In the genomic region with DNA sequence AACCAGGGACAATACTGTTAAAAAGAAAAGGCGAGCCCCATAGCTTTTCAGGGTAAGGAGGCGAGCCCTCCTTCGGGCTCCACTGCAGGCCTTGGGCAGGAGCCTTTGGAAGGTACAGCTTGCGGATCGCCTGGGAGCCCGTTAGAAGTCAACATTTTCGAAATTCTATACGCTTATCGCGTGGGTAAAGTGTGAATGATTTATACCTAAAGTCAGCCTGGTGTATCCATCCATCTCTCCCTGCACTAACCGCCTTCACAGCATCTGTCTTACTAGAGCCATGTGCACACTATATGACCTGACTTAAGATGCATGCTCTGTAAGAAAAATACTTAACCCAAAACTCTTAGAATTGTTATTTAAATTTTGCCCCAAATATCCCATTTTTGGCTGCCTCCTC, we compare ENCODE assay signal across 18 mouse cellular contexts. TPM values are rescaled to one million over a fixed set of nuclear protein-coding genes. Genes with fewer than 3 reads are reported as not detected.
DNase-seq lines count a peak whose midpoint lies in the region; ATAC-seq and TF ChIP-seq lines count a peak whose summit lies in the region.
"Had no signal": no experiment of that assay in that cellular context is flagged by ENCODE, and none has a peak within 500 bp of the region (broad histone marks: within the 10 kb centered on the region; RNA-seq: fewer than 3 reads in every experiment).

No protein-coding gene starts in this region.

- H3K4me1 ChIP-seq in heart, adult 2 months (ENCODE audit: control insufficient read depth, insufficient read depth, low read length), result peaks cover 11% of the 10 kb centered on the region
- no peaks in the 10 kb centered on the region; the same call in none of the 2 replicates for H3K4me1 ChIP-seq in brown adipose tissue, adult 24 weeks (ENCODE audit: control insufficient read depth, insufficient read depth, insufficient read length, low read length)
- H3K4me1 ChIP-seq in limb, embryonic 15.5 days, result peaks cover 23% of the 10 kb centered on the region
- H3K4me1 ChIP-seq: midbrain, embryonic 15.5 days had no signal

- no peak for TF ChIP-seq EP300 in heart, adult 2 months (IDR thresholded peaks at IDR 0.05; ENCODE audit: insufficient read depth, low read depth, low read length)

- no peaks in the 10 kb centered on the region for H3K9me3 ChIP-seq in limb, embryonic 15.5 days
- H3K9me3 ChIP-seq: forebrain, embryonic 13.5 days; hindbrain, embryonic 15.5 days; midbrain, embryonic 15.5 days had no signal

- no peak overlapping the region for H3K4me3 ChIP-seq in heart, adult 2 months
- H3K4me3 ChIP-seq in brown adipose tissue, adult 24 weeks (ENCODE audit: insufficient read depth, low read depth, low read length), result no peak overlapping the region
- no peak overlapping the region for H3K4me3 ChIP-seq in limb, embryonic 15.5 days
- H3K4me3 ChIP-seq: forebrain, embryonic 13.5 days; hindbrain, embryonic 15.5 days; limb, embryonic 12.5 days; midbrain, embryonic 15.5 days; neural tube, embryonic 12.5 days had no signal

- no peak for ATAC-seq in limb, embryonic 15.5 days (ENCODE audit: insufficient number of reproducible peaks, low FRiP score, low TSS enrichment, low read depth)
- ATAC-seq: forebrain, embryonic 13.5 days; liver, postnatal 0 days; midbrain, embryonic 15.5 days had no signal

- H3K27ac ChIP-seq in heart, adult 2 months, result peak overlapping the region; percentile 54
- peak overlapping the region; percentile 30; the same call in 1 of the 2 replicates for H3K27ac ChIP-seq in brown adipose tissue, adult 24 weeks (replicated peaks; ENCODE audit: low read depth, low read length)
- peak overlapping the region; percentile 52 for H3K27ac ChIP-seq in limb, embryonic 15.5 days
- H3K27ac ChIP-seq: forebrain, embryonic 13.5 days; hindbrain, embryonic 15.5 days; limb, embryonic 12.5 days; midbrain, embryonic 15.5 days; neural tube, embryonic 12.5 days had no signal

- H3K4me2 ChIP-seq in limb, embryonic 15.5 days, result no peak overlapping the region
- H3K4me2 ChIP-seq: forebrain, embryonic 13.5 days; hindbrain, embryonic 15.5 days; limb, embryonic 12.5 days; midbrain, embryonic 15.5 days; neural tube, embryonic 12.5 days had no signal

- no peaks in the 10 kb centered on the region for H3K27me3 ChIP-seq in heart, adult 2 months (ENCODE audit: control insufficient read depth, insufficient read depth, low read length)
- peaks cover 5% of the 10 kb centered on the region; the same call in 1 of the 2 replicates for H3K27me3 ChIP-seq in limb, embryonic 15.5 days
- H3K27me3 ChIP-seq: forebrain, embryonic 13.5 days; hindbrain, embryonic 15.5 days; midbrain, embryonic 15.5 days had no signal

- 90% methylated on average over 11 of the region's 11 CpGs for WGBS in heart, adult 2 months
- 79% methylated on average over 11 of the region's 11 CpGs for WGBS in limb, embryonic 15.5 days

- TF ChIP-seq CTCF in heart, adult 2 months (IDR thresholded peaks at IDR 0.05), result no peak

- H3K9ac ChIP-seq in heart, adult 2 months (ENCODE audit: low read depth, low read length), result no peak overlapping the region
- no peak overlapping the region for H3K9ac ChIP-seq in limb, embryonic 15.5 days
- H3K9ac ChIP-seq: forebrain, embryonic 13.5 days; hindbrain, embryonic 15.5 days; limb, embryonic 12.5 days; liver, postnatal 0 days; midbrain, embryonic 15.5 days; neural tube, embryonic 12.5 days had no signal

- no peaks in the 10 kb centered on the region for H3K79me2 ChIP-seq in heart, adult 2 months (replicated peaks; ENCODE audit: control insufficient read depth, insufficient read depth, low read length)

- TF ChIP-seq POLR2A in heart, adult 2 months (IDR thresholded peaks at IDR 0.05; ENCODE audit: insufficient read depth, low read depth, low read length), result no peak

- intact Hi-C loops in heart, adult 2 months (cut with DNase I), result loop anchor here (2.0 kb wide), 2 partner anchors 28 to 52 kb away; no protein-coding TSS in a partner anchor

- peaks cover 4% of the 10 kb centered on the region; the same call in 1 of the 2 replicates for H3K36me3 ChIP-seq in heart, adult 2 months (ENCODE audit: control insufficient read depth, insufficient read depth, low read length)
- no peaks in the 10 kb centered on the region for H3K36me3 ChIP-seq in limb, embryonic 15.5 days
- H3K36me3 ChIP-seq: hindbrain, embryonic 15.5 days; limb, embryonic 12.5 days; midbrain, embryonic 15.5 days; neural tube, embryonic 12.5 days had no signal

- DNase-seq in heart, adult 2 months, result no peak
- DNase-seq in heart, adult 9 months (ENCODE audit: low spot score in 2 of 2), result no peak
- DNase-seq in left cerebral cortex, adult 18-20 months (ENCODE audit: low spot score in 2 of 2), result peak; percentile 29 to 37
- DNase-seq in left cerebral cortex, adult 11 months (ENCODE audit: low spot score), result no peak
- no peak for DNase-seq in urinary bladder, adult 2 months (ENCODE audit: low spot score)
- DNase-seq in ovary, postnatal 36 days (ENCODE audit: low spot score), result no peak
- DNase-seq: B cell, adult 2 months; cerebellum, adult 11 months; kidney, postnatal 25 days; liver, postnatal 0 days had no signal

RNA-seq across cellular contexts. Expression of a gene that starts 48.6 kb away (rescaled TPM):
- 10 to 100 TPM; 54.6 to 83.7 TPM for total RNA-seq in heart, adult 2 months (2021)
- 27.4 and 28.7 TPM in 2 replicates for polyA plus RNA-seq in heart, adult 2 months (2012; rRNA removed)
- 10 to 100 TPM; 51.3 to 55.2 TPM for total RNA-seq in left cerebral cortex, adult 18-20 months (2021)
- 12.8 and 14.5 TPM in 2 replicates for polyA plus RNA-seq in brown adipose tissue, adult 24 weeks (2012; ENCODE audit: insufficient read depth, insufficient read length, missing spikeins)
- polyA plus RNA-seq in limb, embryonic 15.5 days (2015; fragmentation: Nextera tagmentation; extraction: Ambion mirVana), result 17.1 and 18.0 TPM in 2 replicates
- 7.2 and 18.5 TPM in 2 replicates for polyA plus RNA-seq in urinary bladder, adult 2 months (2012; rRNA removed)
- total RNA-seq: megakaryocyte, adult 5-6 weeks had no signal

Comparison
In these comparisons a context has a peak if more than half of its experiments do, and no peak if none do; other contexts are left out.
1. DNase-seq: peak in left cerebral cortex, adult 18-20 months (2 of 2); none in heart, adult 2 months (0 of 2), heart, adult 9 months (0 of 2), left cerebral cortex, adult 11 months (single experiment), urinary bladder, adult 2 months (single experiment) and ovary, postnatal 36 days (single experiment).
2. Peak in every context shown above with its lines, with median percentiles within 50 percentile points of each other: H3K27ac ChIP-seq.